Comparison of ENCODE assay signal across 12 mouse cellular contexts in genomic region chr11:76467073-76467472, GRCm38 (mm10).
DNase-seq lines count a peak whose midpoint lies in the region; ATAC-seq and TF ChIP-seq lines count a peak whose summit lies in the region.
"Had no signal": no experiment of that assay in that cellular context is flagged by ENCODE, and none has a peak within 500 bp of the region (broad histone marks: within the 10 kb centered on the region; RNA-seq: fewer than 3 reads in every experiment).

No protein-coding gene starts in this region.

- H3K27ac ChIP-seq in intestine, embryonic 14.5 days (ENCODE audit: low read depth) = no peak overlapping the region
- H3K27ac ChIP-seq in intestine, embryonic 16.5 days (ENCODE audit: low read length) = no peak overlapping the region
- peak overlapping the region; percentile 25; the same call in 1 of the 2 replicates for H3K27ac ChIP-seq in forebrain, embryonic 11.5 days (ENCODE audit: low read depth, low read length)
- peak overlapping the region; percentile 79 for H3K27ac ChIP-seq in hindbrain, postnatal 0 days
- peak overlapping the region; percentile 91 for H3K27ac ChIP-seq in neural tube, embryonic 13.5 days (replicated peaks)
- H3K27ac ChIP-seq: heart, embryonic 15.5 days had no signal

- no peak overlapping the region for H3K4me3 ChIP-seq in intestine, embryonic 14.5 days (ENCODE audit: low read depth, low read length)
- no peak overlapping the region for H3K4me3 ChIP-seq in intestine, embryonic 16.5 days (ENCODE audit: low read length)
- H3K4me3 ChIP-seq in forebrain, embryonic 11.5 days (ENCODE audit: low read depth, low read length) = peak overlapping the region; percentile 15
- H3K4me3 ChIP-seq in hindbrain, postnatal 0 days (ENCODE audit: low read length) = peak overlapping the region; percentile 11
- peak overlapping the region; percentile 44 for H3K4me3 ChIP-seq in neural tube, embryonic 13.5 days
- H3K4me3 ChIP-seq: heart, embryonic 15.5 days had no signal

- no peaks in the 10 kb centered on the region for H3K27me3 ChIP-seq in intestine, embryonic 14.5 days (replicated peaks; ENCODE audit: control insufficient read depth, insufficient read depth, low read length)
- H3K27me3 ChIP-seq in intestine, embryonic 16.5 days (replicated peaks; ENCODE audit: control insufficient read depth, insufficient read depth, low read length) = no peaks in the 10 kb centered on the region
- no peaks in the 10 kb centered on the region for H3K27me3 ChIP-seq in forebrain, embryonic 11.5 days (ENCODE audit: control insufficient read depth, insufficient read depth, low read length)
- no peaks in the 10 kb centered on the region for H3K27me3 ChIP-seq in hindbrain, postnatal 0 days (ENCODE audit: insufficient read depth, low read length)
- no peaks in the 10 kb centered on the region for H3K27me3 ChIP-seq in neural tube, embryonic 13.5 days
- H3K27me3 ChIP-seq: heart, embryonic 15.5 days had no signal

- no peak overlapping the region for H3K9ac ChIP-seq in intestine, embryonic 14.5 days (ENCODE audit: low read length)
- H3K9ac ChIP-seq in intestine, embryonic 16.5 days (ENCODE audit: low read depth, low read length) = no peak overlapping the region
- H3K9ac ChIP-seq in forebrain, embryonic 11.5 days (ENCODE audit: low read length) = peak overlapping the region; percentile 14
- H3K9ac ChIP-seq in hindbrain, postnatal 0 days (replicated peaks; ENCODE audit: low read length) = peak overlapping the region; percentile 53
- peak overlapping the region; percentile 76 for H3K9ac ChIP-seq in neural tube, embryonic 13.5 days
- H3K9ac ChIP-seq: heart, embryonic 15.5 days had no signal

- H3K9me3 ChIP-seq in intestine, embryonic 14.5 days (ENCODE audit: control insufficient read depth, low read length) = no peaks in the 10 kb centered on the region
- no peaks in the 10 kb centered on the region for H3K9me3 ChIP-seq in intestine, embryonic 16.5 days (ENCODE audit: control insufficient read depth, low read length)
- no peaks in the 10 kb centered on the region for H3K9me3 ChIP-seq in forebrain, embryonic 11.5 days (ENCODE audit: control insufficient read depth, low read length)
- H3K9me3 ChIP-seq in hindbrain, postnatal 0 days (ENCODE audit: low read length) = no peaks in the 10 kb centered on the region
- no peaks in the 10 kb centered on the region for H3K9me3 ChIP-seq in neural tube, embryonic 13.5 days
- H3K9me3 ChIP-seq: heart, embryonic 15.5 days had no signal

- no peak for TF ChIP-seq CTCF in hindbrain, postnatal 0 days (IDR thresholded peaks at IDR 0.05; ENCODE audit: low read depth)

- no peak for ATAC-seq in intestine, embryonic 14.5 days (replicated peaks; ENCODE audit: low FRiP score, low TSS enrichment, low read depth)
- ATAC-seq in intestine, embryonic 16.5 days = no peak
- no peak for ATAC-seq in forebrain, embryonic 11.5 days (replicated peaks; ENCODE audit: low FRiP score)
- ATAC-seq in hindbrain, postnatal 0 days = 0 out of 2 replicates have a peak, but pooled peaks have one; percentile 15
- no peak for ATAC-seq in neural tube, embryonic 13.5 days (ENCODE audit: low read depth)
- no peak for ATAC-seq in activated CD4-positive, CD25-positive, alpha-beta regulatory T cell, adult 4 months

- 32% methylated on average over 10 of the region's 10 CpGs for WGBS in intestine, embryonic 14.5 days
- 45% methylated on average over 10 of the region's 10 CpGs for WGBS in intestine, embryonic 16.5 days
- 25% methylated on average over 10 of the region's 10 CpGs for WGBS in forebrain, embryonic 11.5 days
- WGBS in hindbrain, postnatal 0 days = 22% methylated on average over 10 of the region's 10 CpGs
- 31% methylated on average over 10 of the region's 10 CpGs for WGBS in neural tube, embryonic 13.5 days

- DNase-seq in intestine, embryonic 14.5 days (ENCODE audit: low spot score) = no peak
- no peak for DNase-seq in forebrain, embryonic 11.5 days (ENCODE audit: low spot score)
- no peak for DNase-seq in hindbrain, postnatal 0 days (ENCODE audit: low spot score)
- no peak for DNase-seq in cerebellum, adult 18-20 months
- DNase-seq in adrenal gland, adult 18-20 months (ENCODE audit: low spot score in 2 of 2) = no peak
- DNase-seq: cerebellum, postnatal 25 days; kidney, postnatal 10 days; right cerebral cortex, adult 18-20 months had no signal

- peaks cover 37% of the 10 kb centered on the region for H3K4me1 ChIP-seq in intestine, embryonic 14.5 days (replicated peaks; ENCODE audit: control insufficient read depth, insufficient read depth, low read length)
- peaks cover 21% of the 10 kb centered on the region for H3K4me1 ChIP-seq in intestine, embryonic 16.5 days (ENCODE audit: control insufficient read depth, insufficient read depth, low read length)
- H3K4me1 ChIP-seq in forebrain, embryonic 11.5 days (replicated peaks; ENCODE audit: control insufficient read depth, insufficient read depth, low read length) = peaks cover 18% of the 10 kb centered on the region; the same call in 1 of the 2 replicates
- H3K4me1 ChIP-seq in hindbrain, postnatal 0 days (ENCODE audit: insufficient read depth, low read length) = peaks cover 47% of the 10 kb centered on the region
- H3K4me1 ChIP-seq in neural tube, embryonic 13.5 days (replicated peaks) = peaks cover 91% of the 10 kb centered on the region

- peak overlapping the region; percentile 1; the same call in 1 of the 2 replicates for H3K4me2 ChIP-seq in intestine, embryonic 14.5 days (ENCODE audit: low read length)
- H3K4me2 ChIP-seq in intestine, embryonic 16.5 days (ENCODE audit: low read depth, low read length) = no peak overlapping the region
- H3K4me2 ChIP-seq in forebrain, embryonic 11.5 days (ENCODE audit: low read depth, low read length, severe bottlenecking) = peak overlapping the region; percentile 39
- peak overlapping the region; percentile 54 for H3K4me2 ChIP-seq in hindbrain, postnatal 0 days (ENCODE audit: low read depth, low read length)
- peak overlapping the region; percentile 64 for H3K4me2 ChIP-seq in neural tube, embryonic 13.5 days
- H3K4me2 ChIP-seq: heart, embryonic 15.5 days had no signal

- peaks cover 41% of the 10 kb centered on the region for H3K36me3 ChIP-seq in intestine, embryonic 14.5 days (ENCODE audit: control insufficient read depth, insufficient read depth, low read length)
- H3K36me3 ChIP-seq in intestine, embryonic 16.5 days (ENCODE audit: control insufficient read depth, insufficient read depth, low read length) = peaks cover 2% of the 10 kb centered on the region; the same call in 1 of the 2 replicates
- H3K36me3 ChIP-seq in forebrain, embryonic 11.5 days (ENCODE audit: control insufficient read depth, insufficient read depth, low read length) = no peaks in the 10 kb centered on the region
- peaks cover 11% of the 10 kb centered on the region for H3K36me3 ChIP-seq in hindbrain, postnatal 0 days (ENCODE audit: insufficient read depth, low read length)
- peaks cover 24% of the 10 kb centered on the region for H3K36me3 ChIP-seq in neural tube, embryonic 13.5 days

Comparison
In these comparisons a context has a peak if more than half of its experiments do, and no peak if none do; other contexts are left out.
1. H3K27ac ChIP-seq: peak in forebrain, embryonic 11.5 days (single experiment), hindbrain, postnatal 0 days (single experiment) and neural tube, embryonic 13.5 days (single experiment); none in intestine, embryonic 14.5 days (single experiment) and intestine, embryonic 16.5 days (single experiment).
2. H3K4me3 ChIP-seq: peak in forebrain, embryonic 11.5 days (single experiment), hindbrain, postnatal 0 days (single experiment) and neural tube, embryonic 13.5 days (single experiment); none in intestine, embryonic 14.5 days (single experiment) and intestine, embryonic 16.5 days (single experiment).
3. H3K9ac ChIP-seq: peak in forebrain, embryonic 11.5 days (single experiment), hindbrain, postnatal 0 days (single experiment) and neural tube, embryonic 13.5 days (single experiment); none in intestine, embryonic 14.5 days (single experiment) and intestine, embryonic 16.5 days (single experiment).